ENCODE assay signal across 19 mouse cellular contexts in genomic region chr13:37903036-37903435, GRCm38 (mm10).
A peak's percentile ranks its signal among the peaks of the same experiment; 100 is the strongest.
DNase-seq lines count a peak whose midpoint lies in the region; ATAC-seq lines count a peak whose summit lies in the region.
"Had no signal": no experiment of that assay in that cellular context is flagged by ENCODE, and none has a peak within 500 bp of the region (broad histone marks: within the 10 kb centered on the region; RNA-seq: fewer than 3 reads in every experiment).

No protein-coding gene starts in this region.

- no peaks in the 10 kb centered on the region for H3K27me3 ChIP-seq in kidney, embryonic 15.5 days
- no peaks in the 10 kb centered on the region for H3K27me3 ChIP-seq in liver, embryonic 12.5 days (replicated peaks)
- H3K27me3 ChIP-seq in liver, embryonic 11.5 days (replicated peaks; ENCODE audit: control insufficient read depth, insufficient read depth, low read length): no peaks in the 10 kb centered on the region
- no peaks in the 10 kb centered on the region for H3K27me3 ChIP-seq in liver, embryonic 16.5 days (ENCODE audit: control insufficient read depth, insufficient read depth, low read depth, low read length)
- H3K27me3 ChIP-seq in heart, embryonic 10.5 days (ENCODE audit: insufficient read depth, poor library complexity, severe bottlenecking): no peaks in the 10 kb centered on the region
- H3K27me3 ChIP-seq in forebrain, embryonic 12.5 days: no peaks in the 10 kb centered on the region
- H3K27me3 ChIP-seq: CH12.LX; hindbrain, embryonic 12.5 days had no signal

- no peak for DNase-seq in kidney, postnatal 14 days
- no peak for DNase-seq in liver, embryonic 11.5 days (ENCODE audit: low spot score)
- DNase-seq in heart, embryonic 10.5 days (ENCODE audit: low spot score): no peak
- DNase-seq: adrenal gland, adult 8-10 months; adrenal gland, postnatal 36 days; cerebellum, adult 2 months; cerebellum, postnatal 10 days; gastrocnemius, postnatal 36 days; heart, adult 11 months; heart, postnatal 10 days; heart, postnatal 4 days had no signal

- H3K4me3 ChIP-seq in kidney, embryonic 15.5 days (replicated peaks): no peak overlapping the region
- H3K4me3 ChIP-seq in liver, embryonic 12.5 days: no peak overlapping the region
- H3K4me3 ChIP-seq in liver, embryonic 11.5 days (ENCODE audit: low read depth, low read length): no peak overlapping the region
- H3K4me3 ChIP-seq in liver, embryonic 16.5 days (ENCODE audit: low read depth, low read length): no peak overlapping the region
- H3K4me3 ChIP-seq in heart, embryonic 10.5 days: no peak overlapping the region
- no peak overlapping the region for H3K4me3 ChIP-seq in forebrain, embryonic 12.5 days (replicated peaks)
- H3K4me3 ChIP-seq: embryonic facial prominence, embryonic 10.5 days; hindbrain, embryonic 12.5 days had no signal

- H3K4me1 ChIP-seq in kidney, embryonic 15.5 days: peaks cover 14% of the 10 kb centered on the region
- H3K4me1 ChIP-seq in liver, embryonic 12.5 days: peaks cover 1% of the 10 kb centered on the region; the same call in 1 of the 2 replicates
- no peaks in the 10 kb centered on the region for H3K4me1 ChIP-seq in liver, embryonic 11.5 days (replicated peaks; ENCODE audit: control insufficient read depth, insufficient read depth, low read length)
- H3K4me1 ChIP-seq in liver, embryonic 16.5 days (ENCODE audit: control insufficient read depth, low read depth, low read length): no peaks in the 10 kb centered on the region
- H3K4me1 ChIP-seq in heart, embryonic 10.5 days: no peaks in the 10 kb centered on the region
- no peaks in the 10 kb centered on the region for H3K4me1 ChIP-seq in forebrain, embryonic 12.5 days
- H3K4me1 ChIP-seq: embryonic facial prominence, embryonic 10.5 days; hindbrain, embryonic 12.5 days had no signal

- no peak overlapping the region for H3K4me2 ChIP-seq in kidney, embryonic 15.5 days
- no peak overlapping the region for H3K4me2 ChIP-seq in liver, embryonic 12.5 days
- no peak overlapping the region for H3K4me2 ChIP-seq in liver, embryonic 11.5 days
- no peak overlapping the region for H3K4me2 ChIP-seq in liver, embryonic 16.5 days (ENCODE audit: low read depth, low read length)
- H3K4me2 ChIP-seq in forebrain, embryonic 12.5 days: no peak overlapping the region
- H3K4me2 ChIP-seq: hindbrain, embryonic 12.5 days had no signal

- H3K9ac ChIP-seq in kidney, embryonic 15.5 days: no peak overlapping the region
- H3K9ac ChIP-seq in liver, embryonic 12.5 days: no peak overlapping the region
- no peak overlapping the region for H3K9ac ChIP-seq in liver, embryonic 11.5 days (ENCODE audit: low read depth, low read length)
- H3K9ac ChIP-seq in liver, embryonic 16.5 days (ENCODE audit: low read depth, low read length): no peak overlapping the region
- no peak overlapping the region for H3K9ac ChIP-seq in forebrain, embryonic 12.5 days
- H3K9ac ChIP-seq: hindbrain, embryonic 12.5 days had no signal

- no peaks in the 10 kb centered on the region for H3K9me3 ChIP-seq in kidney, embryonic 15.5 days (replicated peaks)
- no peaks in the 10 kb centered on the region for H3K9me3 ChIP-seq in liver, embryonic 12.5 days (replicated peaks)
- H3K9me3 ChIP-seq in liver, embryonic 11.5 days (ENCODE audit: control insufficient read depth, low read length): no peaks in the 10 kb centered on the region
- no peaks in the 10 kb centered on the region for H3K9me3 ChIP-seq in liver, embryonic 16.5 days (replicated peaks; ENCODE audit: control insufficient read depth, low read length)
- no peaks in the 10 kb centered on the region for H3K9me3 ChIP-seq in heart, embryonic 10.5 days
- no peaks in the 10 kb centered on the region for H3K9me3 ChIP-seq in forebrain, embryonic 12.5 days
- H3K9me3 ChIP-seq: embryonic facial prominence, embryonic 10.5 days; hindbrain, embryonic 12.5 days had no signal

- peaks cover 62% of the 10 kb centered on the region for H3K36me3 ChIP-seq in kidney, embryonic 15.5 days
- peaks cover 85% of the 10 kb centered on the region for H3K36me3 ChIP-seq in liver, embryonic 12.5 days
- H3K36me3 ChIP-seq in liver, embryonic 11.5 days (ENCODE audit: control insufficient read depth, insufficient read depth, low read length): peaks cover 20% of the 10 kb centered on the region
- H3K36me3 ChIP-seq in liver, embryonic 16.5 days (ENCODE audit: control insufficient read depth, insufficient read depth): peaks cover 4% of the 10 kb centered on the region; the same call in 1 of the 2 replicates
- peaks cover 63% of the 10 kb centered on the region for H3K36me3 ChIP-seq in heart, embryonic 10.5 days
- no peaks in the 10 kb centered on the region for H3K36me3 ChIP-seq in forebrain, embryonic 12.5 days (replicated peaks)
- H3K36me3 ChIP-seq: hindbrain, embryonic 12.5 days had no signal

- WGBS in kidney, embryonic 15.5 days: 83% methylated on average over 3 of the region's 3 CpGs
- 85% methylated on average over 3 of the region's 3 CpGs for WGBS in liver, embryonic 12.5 days (ENCODE audit: insufficient replicate concordance)
- WGBS in liver, embryonic 11.5 days: 82% methylated on average over 3 of the region's 3 CpGs
- 72% methylated on average over 3 of the region's 3 CpGs for WGBS in liver, embryonic 16.5 days (ENCODE audit: insufficient replicate concordance)
- WGBS in heart, embryonic 10.5 days: 91% methylated on average over 3 of the region's 3 CpGs
- WGBS in forebrain, embryonic 12.5 days: 94% methylated on average over 3 of the region's 3 CpGs

- no peak for ATAC-seq in kidney, embryonic 15.5 days (replicated peaks; ENCODE audit: low FRiP score)
- 0 out of 2 replicates have a peak, but pooled peaks have one; percentile 27 for ATAC-seq in liver, embryonic 12.5 days
- ATAC-seq in liver, embryonic 11.5 days (replicated peaks; ENCODE audit: low FRiP score): no peak
- ATAC-seq in liver, embryonic 16.5 days (ENCODE audit: low read depth): peak; percentile 78
- no peak for ATAC-seq in forebrain, embryonic 12.5 days (ENCODE audit: low FRiP score)
- ATAC-seq: forebrain, embryonic 14.5 days had no signal

- 0 out of 2 replicates have a peak overlapping the region, but pooled peaks have one; percentile 11 for H3K27ac ChIP-seq in kidney, embryonic 15.5 days
- H3K27ac ChIP-seq in liver, embryonic 12.5 days: no peak overlapping the region
- H3K27ac ChIP-seq in liver, embryonic 11.5 days (ENCODE audit: low read depth, low read length): no peak overlapping the region
- peak overlapping the region; percentile 42 for H3K27ac ChIP-seq in liver, embryonic 16.5 days (ENCODE audit: low read length)
- no peak overlapping the region for H3K27ac ChIP-seq in heart, embryonic 10.5 days
- no peak overlapping the region for H3K27ac ChIP-seq in forebrain, embryonic 12.5 days
- H3K27ac ChIP-seq: embryonic facial prominence, embryonic 10.5 days; hindbrain, embryonic 12.5 days had no signal

Comparison
In these comparisons a context has a peak if more than half of its experiments do, and no peak if none do; other contexts are left out.
1. ATAC-seq: peak in liver, embryonic 12.5 days (single experiment) and liver, embryonic 16.5 days (single experiment); none in kidney, embryonic 15.5 days (single experiment), liver, embryonic 11.5 days (single experiment) and forebrain, embryonic 12.5 days (single experiment).
2. H3K27ac ChIP-seq: peak in kidney, embryonic 15.5 days (single experiment) and liver, embryonic 16.5 days (single experiment); none in liver, embryonic 12.5 days (single experiment), liver, embryonic 11.5 days (single experiment), heart, embryonic 10.5 days (single experiment) and forebrain, embryonic 12.5 days (single experiment).